Mouse (Mus musculus): Measurements from ENCODE around the gene Dnajc30. TPM values are rescaled to one million over a fixed set of nuclear protein-coding genes. Genes with fewer than 3 reads are reported as not detected.

Gene Dnajc30
- polyA plus RNA-seq, 1 experiment, result 7.9 TPM

GRCm38 (mm10) chr5:135024665-135025224, 39.3 kb upstream of the Dnajc30 start:
- Histone ChIP-seq H3K4me3 (ENCODE audit: low read depth, low read length) (no peak overlapping the region), H3K36me3 (ENCODE audit: control insufficient read depth, insufficient read depth, low read length, poor library complexity, severe bottlenecking) (no peaks in the 10 kb centered on the region), H3K9me3 (replicated peaks; ENCODE audit: control insufficient read depth, insufficient read depth, low read length, poor library complexity, severe bottlenecking) (no peaks in the 10 kb centered on the region), H3K4me1 (ENCODE audit: control insufficient read depth, insufficient read depth, low read length) (no peaks in the 10 kb centered on the region), H3K27ac (ENCODE audit: insufficient read depth, low read length) (no peak overlapping the region), H3K27me3 (ENCODE audit: control insufficient read depth, insufficient read depth, low read length, poor library complexity, severe bottlenecking) (no peaks in the 10 kb centered on the region), H3K9ac (ENCODE audit: low read depth, poor library complexity, severe bottlenecking) (no peak overlapping the region)
- no peak for TF ChIP-seq CTCF (IDR thresholded peaks at IDR 0.05; ENCODE audit: low read depth, low read length)
- TF ChIP-seq EP300 (IDR thresholded peaks at IDR 0.05; ENCODE audit: insufficient read depth, low read depth, low read length), result no peak
- TF ChIP-seq POLR2A (IDR thresholded peaks at IDR 0.05; ENCODE audit: insufficient read depth, low read length), result no peak

DNA sequence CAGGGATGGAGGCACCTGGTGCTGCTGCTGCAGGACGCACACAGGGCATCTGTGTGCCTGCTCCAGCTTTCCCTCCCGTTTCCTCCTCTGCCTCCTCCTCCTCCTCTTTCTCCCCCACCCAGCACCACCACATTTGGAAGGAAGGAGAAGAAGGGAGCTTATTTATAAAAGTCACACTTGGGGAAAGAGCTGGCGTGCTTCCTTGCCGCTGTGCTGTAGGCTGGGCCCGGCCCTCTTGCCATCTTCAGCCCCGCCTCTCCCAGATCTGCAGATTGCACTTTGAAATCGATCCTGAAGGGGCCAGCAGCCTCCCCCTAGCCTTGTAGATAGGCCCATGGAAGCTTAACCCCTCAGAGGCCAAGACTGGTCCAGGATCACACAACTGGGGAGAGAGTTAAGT, 38.1 kb upstream of the Dnajc30 start:
- no peaks in the 10 kb centered on the region for H3K36me3 ChIP-seq (ENCODE audit: control insufficient read depth, insufficient read depth, low read length, poor library complexity, severe bottlenecking)
- TF ChIP-seq POLR2A (IDR thresholded peaks at IDR 0.05; ENCODE audit: insufficient read depth, low read length), result no peak
- no peak for TF ChIP-seq CTCF (IDR thresholded peaks at IDR 0.05; ENCODE audit: low read depth, low read length)
- no peak for TF ChIP-seq EP300 (IDR thresholded peaks at IDR 0.05; ENCODE audit: insufficient read depth, low read depth, low read length)
- no peaks in the 10 kb centered on the region for H3K4me1 ChIP-seq (ENCODE audit: control insufficient read depth, insufficient read depth, low read length)
- H3K9me3 ChIP-seq (replicated peaks; ENCODE audit: control insufficient read depth, insufficient read depth, low read length, poor library complexity, severe bottlenecking), result no peaks in the 10 kb centered on the region
- no peaks in the 10 kb centered on the region for H3K27me3 ChIP-seq (ENCODE audit: control insufficient read depth, insufficient read depth, low read length, poor library complexity, severe bottlenecking)
- H3K9ac ChIP-seq (ENCODE audit: low read depth, poor library complexity, severe bottlenecking), result no peak overlapping the region
- H3K27ac ChIP-seq (ENCODE audit: insufficient read depth, low read length), result no peak overlapping the region
- no peak overlapping the region for H3K4me3 ChIP-seq (ENCODE audit: low read depth, low read length)

DNA sequence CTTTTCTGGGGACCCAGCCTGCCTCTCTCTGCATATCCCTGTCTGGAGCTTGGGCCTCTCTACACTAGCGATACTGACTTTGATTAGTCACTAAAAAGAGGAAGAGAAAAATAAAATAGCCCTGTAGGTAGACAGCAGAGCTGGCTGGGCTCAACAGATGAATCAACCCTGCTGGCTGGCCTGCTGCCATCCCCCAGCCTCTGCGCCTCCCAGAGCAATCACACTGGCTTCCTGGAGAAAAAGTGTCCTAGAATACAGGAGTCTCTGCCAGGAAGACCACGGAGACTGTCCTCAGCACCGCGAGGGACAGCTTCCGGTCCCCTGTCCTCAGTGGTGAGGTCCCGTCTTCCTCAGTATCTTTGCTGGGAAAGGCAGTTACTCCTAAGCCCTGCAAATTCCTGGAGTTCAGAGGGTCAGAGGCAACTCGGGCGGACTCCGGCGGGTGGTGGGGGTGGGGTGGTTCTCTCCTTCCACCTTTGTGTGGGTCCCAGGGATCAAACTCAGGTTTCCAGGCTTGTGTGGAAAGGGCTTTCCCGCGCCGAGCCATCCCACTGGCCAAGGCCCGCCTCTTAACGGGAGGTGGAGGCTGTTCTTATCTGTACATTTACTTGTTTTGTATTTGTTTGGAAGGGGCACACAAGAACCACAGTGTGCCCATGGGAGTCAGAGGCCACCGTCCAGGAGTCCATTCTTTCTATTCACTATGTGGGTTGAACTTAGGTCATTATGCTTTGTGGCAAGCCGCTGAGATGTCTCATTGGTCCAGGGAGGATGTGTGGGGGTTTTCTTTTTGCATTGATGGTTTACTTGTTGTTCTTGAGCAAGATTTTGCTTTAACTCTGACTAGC, 34.8 kb upstream of the Dnajc30 start:
- no peaks in the 10 kb centered on the region for H3K27me3 ChIP-seq (ENCODE audit: control insufficient read depth, insufficient read depth, low read length, poor library complexity, severe bottlenecking)
- H3K4me1 ChIP-seq (ENCODE audit: control insufficient read depth, insufficient read depth, low read length), result no peaks in the 10 kb centered on the region
- no peak overlapping the region for H3K9ac ChIP-seq (ENCODE audit: low read depth, poor library complexity, severe bottlenecking)
- H3K36me3 ChIP-seq (ENCODE audit: control insufficient read depth, insufficient read depth, low read length, poor library complexity, severe bottlenecking), result no peaks in the 10 kb centered on the region
- H3K27ac ChIP-seq (ENCODE audit: insufficient read depth, low read length), result no peak overlapping the region
- no peak for TF ChIP-seq CTCF (IDR thresholded peaks at IDR 0.05; ENCODE audit: low read depth, low read length)
- no peak for TF ChIP-seq EP300 (IDR thresholded peaks at IDR 0.05; ENCODE audit: insufficient read depth, low read depth, low read length)
- TF ChIP-seq POLR2A (IDR thresholded peaks at IDR 0.05; ENCODE audit: insufficient read depth, low read length), result no peak
- no peaks in the 10 kb centered on the region for H3K9me3 ChIP-seq (replicated peaks; ENCODE audit: control insufficient read depth, insufficient read depth, low read length, poor library complexity, severe bottlenecking)
- peak overlapping the region; percentile 25 for H3K4me3 ChIP-seq (ENCODE audit: low read depth, low read length)

GRCm38 (mm10) chr5:135032581-135032980, 31.4 kb upstream of the Dnajc30 start:
- H3K9me3 ChIP-seq (replicated peaks; ENCODE audit: control insufficient read depth, insufficient read depth, low read length, poor library complexity, severe bottlenecking), result no peaks in the 10 kb centered on the region
- no peaks in the 10 kb centered on the region for H3K4me1 ChIP-seq (ENCODE audit: control insufficient read depth, insufficient read depth, low read length)
- no peaks in the 10 kb centered on the region for H3K36me3 ChIP-seq (ENCODE audit: control insufficient read depth, insufficient read depth, low read length, poor library complexity, severe bottlenecking)
- no peak overlapping the region for H3K27ac ChIP-seq (ENCODE audit: insufficient read depth, low read length)
- H3K4me3 ChIP-seq (ENCODE audit: low read depth, low read length), result no peak overlapping the region
- TF ChIP-seq EP300 (IDR thresholded peaks at IDR 0.05; ENCODE audit: insufficient read depth, low read depth, low read length) (no peak), CTCF (IDR thresholded peaks at IDR 0.05; ENCODE audit: low read depth, low read length) (no peak), POLR2A (IDR thresholded peaks at IDR 0.05; ENCODE audit: insufficient read depth, low read length) (no peak)
- no peaks in the 10 kb centered on the region for H3K27me3 ChIP-seq (ENCODE audit: control insufficient read depth, insufficient read depth, low read length, poor library complexity, severe bottlenecking)
- H3K9ac ChIP-seq (ENCODE audit: low read depth, poor library complexity, severe bottlenecking), result no peak overlapping the region

GRCm38 (mm10) chr5:135034593-135034992, 29.4 kb upstream of the Dnajc30 start:
- no peak overlapping the region for H3K27ac ChIP-seq (ENCODE audit: insufficient read depth, low read length)
- TF ChIP-seq POLR2A (IDR thresholded peaks at IDR 0.05; ENCODE audit: insufficient read depth, low read length) (no peak), CTCF (IDR thresholded peaks at IDR 0.05; ENCODE audit: low read depth, low read length) (peak; percentile 49)
- no peak overlapping the region for H3K9ac ChIP-seq (ENCODE audit: low read depth, poor library complexity, severe bottlenecking)
- H3K9me3 ChIP-seq (replicated peaks; ENCODE audit: control insufficient read depth, insufficient read depth, low read length, poor library complexity, severe bottlenecking), result no peaks in the 10 kb centered on the region
- H3K4me1 ChIP-seq (ENCODE audit: control insufficient read depth, insufficient read depth, low read length), result no peaks in the 10 kb centered on the region
- no peaks in the 10 kb centered on the region for H3K27me3 ChIP-seq (ENCODE audit: control insufficient read depth, insufficient read depth, low read length, poor library complexity, severe bottlenecking)
- no peaks in the 10 kb centered on the region for H3K36me3 ChIP-seq (ENCODE audit: control insufficient read depth, insufficient read depth, low read length, poor library complexity, severe bottlenecking)
- H3K4me3 ChIP-seq (ENCODE audit: low read depth, low read length), result no peak overlapping the region
